Mouse (Mus musculus) brain, embryonic 14.5 days (tissue): Measurements from ENCODE around the gene Drap1.

Experiments
- CTCF ChIP-seq: fragments of 200-500 bp; IDR thresholded peaks from 2 replicates; pipeline ENCODE4 v1.5.1; 2012; ENCODE audit warnings: inconsistent platforms, mild to moderate bottlenecking, moderate library complexity, borderline replicate concordance; ENCODE audit not compliant: insufficient read depth, insufficient read length; ENCODE audit errors: extremely low read depth
- POLR2A ChIP-seq: fragments of 200-500 bp; IDR thresholded peaks from 2 replicates; pipeline ENCODE4 v1.6.1; 2012; ENCODE audit warnings: mild to moderate bottlenecking, inconsistent platforms, borderline replicate concordance; ENCODE audit not compliant: poor library complexity, insufficient read depth, insufficient read length, severe bottlenecking; ENCODE audit errors: extremely low read depth

GRCm38 (mm10) chr19:5420579-5420978, 4.2 kb downstream of the Drap1 start:
- TF ChIP-seq CTCF = no peak
- no peak for TF ChIP-seq POLR2A
